Mouse (Mus musculus): ENCODE data around the gene Entpd6.

The Entpd6 gene

DNA sequence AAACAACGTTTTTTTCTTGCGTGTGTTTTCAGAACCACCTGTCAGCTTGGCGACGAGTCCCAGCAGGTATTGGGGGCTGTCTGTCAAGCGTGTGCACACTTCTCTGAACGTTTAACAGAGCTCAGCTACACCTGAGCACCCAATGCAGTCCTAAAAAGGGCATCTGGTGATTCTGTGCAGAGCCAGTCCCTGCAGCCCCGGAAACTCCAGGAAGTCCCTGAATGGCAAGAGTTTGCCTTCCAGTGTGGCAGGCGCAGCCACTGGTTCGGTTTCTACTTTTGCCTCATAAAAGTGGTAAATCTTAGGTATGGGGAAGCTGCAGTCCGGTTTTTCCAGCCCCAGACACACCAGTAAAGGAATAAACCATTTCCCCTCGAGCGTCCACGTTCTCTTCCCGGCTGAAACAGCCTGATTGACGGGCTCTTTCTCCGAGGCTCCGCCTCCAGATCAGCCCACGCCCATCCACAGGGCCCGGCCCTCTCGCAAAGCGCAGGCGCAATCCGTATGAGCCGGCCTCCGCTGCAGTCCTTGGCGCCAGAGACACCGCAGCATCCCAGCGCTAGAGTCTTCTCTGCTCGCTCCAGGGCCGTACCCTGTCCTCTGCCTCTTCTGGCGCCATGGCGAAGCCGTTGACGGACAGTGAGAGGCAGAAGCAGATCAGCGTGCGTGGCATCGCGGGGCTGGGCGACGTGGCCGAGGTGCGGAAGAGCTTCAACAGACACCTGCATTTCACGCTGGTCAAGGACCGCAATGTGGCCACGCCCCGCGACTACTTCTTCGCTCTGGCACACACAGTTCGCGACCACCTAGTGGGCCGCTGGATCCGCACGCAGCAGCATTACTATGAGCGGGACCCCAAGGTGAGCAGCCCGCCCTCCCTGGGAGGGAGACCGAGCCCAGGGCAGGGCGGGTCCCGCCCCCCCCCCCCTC lies 37.7 kb downstream of the Entpd6 start, which contains the start of gene Pygb:
Gene Pygb (plus strand): TSS at position 485 of the 930 bp plus-strand sequence.
- DNase-seq (ENCODE audit: low read depth, low spot score): peak; percentile 81

- DNase-seq (ENCODE audit: low read depth, low spot score): no peak
These were observed 38.5 kb downstream of the Entpd6 start for GRCm38 (mm10) chr2:150787234-150787771.

- peak; percentile 58 for DNase-seq (ENCODE audit: low read depth, low spot score)
These were observed 40.1 kb downstream of the Entpd6 start for GRCm38 (mm10) chr2:150788768-150789550.

DNA sequence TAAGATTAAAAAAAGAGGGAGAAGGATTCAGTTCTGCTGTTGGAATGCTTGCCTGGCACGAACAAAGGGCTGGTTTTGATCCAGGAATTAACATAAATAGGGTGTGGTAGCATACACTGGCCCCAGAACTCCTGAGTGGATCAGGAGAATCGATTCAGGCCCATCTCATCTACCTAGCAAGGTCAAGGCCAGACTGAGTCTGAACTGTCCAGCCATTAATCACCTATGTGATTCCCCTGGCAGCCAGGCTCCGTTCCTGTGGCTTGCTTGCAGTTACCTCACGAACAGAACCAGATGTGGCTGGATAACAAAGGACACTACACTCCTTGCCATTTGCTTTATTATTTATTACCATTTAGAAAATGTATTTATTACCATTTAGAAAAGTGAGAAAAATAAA lies 44.5 kb downstream of the Entpd6 start:
- no peak for DNase-seq (ENCODE audit: low read depth, low spot score)

DNA sequence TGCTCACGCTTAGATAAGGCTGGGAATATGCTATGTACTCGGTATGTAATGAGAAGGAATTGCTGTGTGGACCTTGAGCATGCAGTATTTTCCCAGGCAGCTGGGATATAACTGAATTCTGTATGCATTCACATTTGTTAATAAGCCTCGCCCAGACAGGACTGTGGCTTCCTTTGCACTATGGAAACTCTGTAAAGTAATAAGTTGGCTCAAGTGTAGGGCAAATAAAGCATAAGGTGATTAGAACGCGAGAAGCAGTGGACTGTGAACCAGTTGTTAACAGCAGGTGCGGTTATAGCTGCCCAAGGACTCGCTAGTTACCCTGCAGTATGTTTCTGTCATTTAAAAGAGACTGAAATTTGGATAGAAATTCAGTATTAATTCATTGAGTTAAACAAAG lies 49.2 kb downstream of the Entpd6 start:
- no peak for DNase-seq (ENCODE audit: low read depth, low spot score)

- DNase-seq (ENCODE audit: low read depth, low spot score): no peak
These were observed 51.8 kb downstream of the Entpd6 start for GRCm38 (mm10) chr2:150800616-150801015.

GRCm38 (mm10) chr2:150803035-150803434 lies 54.2 kb downstream of the Entpd6 start:
- no peak for DNase-seq (ENCODE audit: low read depth, low spot score)

DNA sequence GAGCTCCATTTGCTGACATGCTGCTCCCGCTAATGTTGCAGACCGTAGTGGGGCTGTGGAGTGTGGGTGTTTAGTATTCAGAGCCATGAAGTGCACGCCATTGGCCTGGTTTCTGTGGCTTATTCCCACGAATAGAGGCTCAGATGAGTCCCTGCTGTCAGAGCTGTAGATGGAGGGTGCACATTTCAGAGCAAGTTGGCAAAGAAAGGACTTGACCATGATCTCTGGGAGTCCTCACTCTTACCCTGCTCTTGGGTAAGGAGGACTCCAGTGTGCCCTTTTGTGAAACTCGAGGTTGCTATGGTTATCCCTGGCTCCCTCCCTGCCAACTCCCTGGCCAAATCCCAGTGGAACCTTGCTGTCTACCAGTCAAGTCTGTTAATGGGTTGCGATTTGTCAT lies 59.5 kb downstream of the Entpd6 start:
- no peak for DNase-seq (ENCODE audit: low read depth, low spot score)

DNA sequence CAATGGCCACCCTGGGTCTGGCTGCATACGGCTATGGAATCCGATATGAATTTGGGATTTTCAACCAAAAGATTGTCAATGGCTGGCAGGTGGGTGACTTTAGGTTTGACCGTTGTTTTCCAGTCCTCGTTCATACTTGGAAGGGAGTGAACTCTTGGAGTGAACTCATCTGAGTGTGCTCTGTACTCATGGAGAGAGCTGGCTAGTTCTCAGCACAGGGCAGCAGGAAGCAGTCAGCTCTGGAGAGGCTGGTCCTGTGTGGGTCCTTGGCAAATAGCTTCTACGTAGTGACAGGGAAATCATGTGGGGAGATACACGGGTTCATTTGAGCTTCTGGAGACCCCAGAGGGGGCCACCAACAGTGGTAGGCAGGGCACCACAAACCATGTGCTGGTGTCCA lies 60.0 kb downstream of the Entpd6 start:
- no peak for DNase-seq (ENCODE audit: low read depth, low spot score)

DNA sequence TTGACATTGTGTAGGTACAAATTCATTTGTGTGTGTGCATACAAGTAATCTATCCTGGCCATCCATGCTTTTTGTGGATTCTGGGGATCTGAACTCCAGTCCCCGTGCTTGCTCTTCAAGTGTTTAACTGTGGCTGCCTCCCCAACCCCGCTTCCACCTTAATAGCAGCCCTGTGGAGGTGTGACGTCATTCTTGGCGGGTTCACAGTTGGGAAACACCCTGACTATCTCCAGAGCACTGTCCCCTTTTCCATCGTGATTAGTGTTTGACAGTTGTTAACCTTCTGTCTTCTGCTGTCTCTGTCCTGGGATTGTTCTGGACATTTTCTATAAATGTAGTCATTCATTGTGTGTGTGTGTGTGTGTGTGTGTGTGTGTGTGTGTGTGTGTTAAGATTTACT lies 61.8 kb downstream of the Entpd6 start:
- no peak for DNase-seq (ENCODE audit: low read depth, low spot score)

GRCm38 (mm10) chr2:150812816-150813215 lies 64.0 kb downstream of the Entpd6 start:
- DNase-seq (ENCODE audit: low read depth, low spot score): no peak

DNA sequence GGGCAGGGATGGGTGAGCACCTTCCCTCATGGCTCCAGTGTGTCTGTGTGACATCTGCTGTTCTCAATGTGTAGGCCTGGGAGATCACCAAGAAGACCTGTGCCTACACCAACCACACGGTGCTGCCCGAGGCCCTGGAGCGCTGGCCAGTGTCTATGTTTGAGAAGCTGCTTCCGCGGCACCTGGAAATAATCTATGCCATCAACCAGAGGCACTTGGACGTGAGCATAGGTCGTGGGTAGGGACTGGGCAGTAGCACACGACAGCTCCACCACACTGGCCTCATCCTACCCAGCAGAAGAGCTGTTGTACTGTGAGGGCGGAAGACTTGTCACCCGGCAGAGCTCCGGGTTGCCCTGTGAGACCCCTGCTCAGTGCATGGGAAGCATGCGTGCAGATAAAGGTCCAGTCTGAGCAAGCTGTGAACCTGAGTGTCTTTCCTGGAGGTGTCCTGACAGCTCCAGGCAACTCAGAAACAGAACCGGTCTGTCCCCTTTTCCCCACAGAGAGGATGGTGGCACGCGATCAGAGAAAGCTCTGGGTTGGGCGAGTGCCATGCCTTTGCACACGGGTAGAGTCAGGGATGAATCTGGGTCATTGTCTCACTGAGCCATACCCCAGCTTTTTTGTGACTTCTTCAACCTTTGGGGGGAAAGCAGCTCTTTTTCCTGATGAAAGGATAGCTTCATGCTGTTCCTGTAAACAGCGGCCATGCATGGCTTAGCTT lies 68.0 kb downstream of the Entpd6 start:
- no peak for DNase-seq (ENCODE audit: low read depth, low spot score)

GRCm38 (mm10) chr2:150818742-150819141 lies 69.9 kb downstream of the Entpd6 start:
- DNase-seq (ENCODE audit: low read depth, low spot score): no peak

GRCm38 (mm10) chr2:150820720-150821119 lies 71.9 kb downstream of the Entpd6 start:
- DNase-seq (ENCODE audit: low read depth, low spot score): no peak
